Mouse (Mus musculus): Measurements from ENCODE around the gene Trim13.
"Not testable (repeated sequence)": the region's sequence is repeated elsewhere in the genome, so short reads cannot be mapped to it uniquely, and the experiment has no call there.

Trim13 gene

GRCm38 (mm10) chr14:61597968-61598367 lies at the start of gene Trim13:
Gene Trim13, plus strand, starts transcription at chr14:61598247.
- DNase-seq, result no peak

DNA sequence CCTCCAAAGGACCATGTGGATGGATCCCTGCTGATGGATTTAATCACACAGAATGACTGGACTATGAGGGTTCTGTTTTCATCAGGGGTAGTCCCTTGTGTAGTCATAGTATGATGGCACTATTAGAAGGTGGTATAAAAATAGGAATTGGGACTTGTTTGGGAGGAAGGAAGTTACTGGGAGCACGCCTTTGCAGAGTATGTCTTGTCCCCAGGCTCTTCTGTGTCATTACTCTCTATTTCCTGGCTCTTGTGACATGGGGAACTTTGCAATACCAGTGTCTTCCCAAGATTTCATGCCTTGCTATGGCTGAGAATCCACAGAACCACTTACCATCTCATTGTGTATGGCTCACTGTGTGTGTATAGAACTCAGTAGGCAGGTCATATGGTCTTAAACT lies 49.4 kb upstream of the Trim13 start:
- no peak for DNase-seq

- DNase-seq, result no peak
Observed at GRCm38 (mm10) chr14:61555931-61556288, 42.1 kb upstream of the Trim13 start.

GRCm38 (mm10) chr14:61556289-61557147 lies 41.5 kb upstream of the Trim13 start, which contains the start of gene Spryd7:
Gene Spryd7, minus strand, starts transcription at chr14:61556886.
- peak; percentile 99 for DNase-seq

- no peak for DNase-seq
Observed at GRCm38 (mm10) chr14:61558901-61559300, 39.1 kb upstream of the Trim13 start.

- DNase-seq, result no peak
Observed at GRCm38 (mm10) chr14:61559856-61560255, 38.2 kb upstream of the Trim13 start.

- DNase-seq, result not testable (repeated sequence)
Observed at GRCm38 (mm10) chr14:61566211-61566610, 31.8 kb upstream of the Trim13 start.

DNA sequence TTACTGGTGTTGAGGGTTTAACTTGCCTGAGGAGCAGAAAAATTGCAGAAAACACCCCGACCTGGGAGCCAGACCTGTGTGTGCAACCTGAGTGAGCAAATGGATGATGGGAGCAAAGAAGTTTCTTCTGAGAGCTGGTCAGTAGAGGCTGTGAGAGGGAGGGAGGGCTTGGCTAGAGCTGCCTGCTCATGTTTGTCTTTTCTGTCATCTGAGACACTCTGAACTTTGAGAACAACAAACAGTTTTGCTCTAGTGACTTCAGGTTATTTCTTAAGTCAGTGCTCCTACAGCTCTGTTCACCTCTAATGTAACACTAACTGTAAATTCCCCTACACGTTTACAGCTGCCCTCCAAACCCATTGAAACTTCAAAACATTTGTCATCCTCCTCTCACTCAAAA lies 28.7 kb upstream of the Trim13 start:
- no peak for DNase-seq

DNA sequence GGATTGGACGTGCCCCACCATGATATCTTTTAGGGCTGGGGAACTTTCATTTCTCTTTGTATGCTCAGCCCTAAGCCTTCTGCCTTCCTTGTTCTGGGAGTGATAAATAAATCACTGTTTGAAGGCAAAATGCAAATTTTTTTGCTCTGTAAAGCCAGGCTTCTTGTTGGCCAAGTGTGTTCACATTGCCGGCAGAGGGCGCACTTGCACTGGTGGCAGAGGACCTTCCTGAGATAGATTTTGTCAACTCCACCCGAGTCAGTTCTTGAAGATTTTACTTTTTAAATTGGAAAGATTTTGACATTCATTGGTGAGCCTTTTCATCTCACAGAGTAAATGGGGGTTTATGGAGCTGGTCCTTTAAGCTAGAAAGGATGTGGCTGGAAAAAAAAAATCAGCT lies 26.7 kb upstream of the Trim13 start:
- DNase-seq, result peak; percentile 81 to 90

DNA sequence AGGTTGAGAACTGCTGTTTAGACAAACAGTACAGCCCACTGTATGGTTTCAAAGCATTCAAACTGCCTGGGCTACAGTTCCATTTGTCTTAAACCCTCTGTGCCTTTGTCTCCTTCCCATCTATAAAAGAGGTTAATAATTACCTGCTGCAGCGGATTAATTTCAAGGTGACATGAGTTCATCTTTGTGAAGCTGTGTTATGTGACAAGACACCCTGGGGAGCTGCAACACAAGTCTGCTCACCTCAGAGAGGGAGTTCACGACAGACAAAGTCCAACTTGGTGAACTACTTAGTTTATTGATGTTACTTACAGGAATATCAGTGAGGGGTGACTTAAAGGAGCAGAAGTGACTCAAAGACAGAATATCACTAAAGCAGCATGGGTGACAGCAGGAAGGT lies 25.9 kb upstream of the Trim13 start:
- no peak for DNase-seq

GRCm38 (mm10) chr14:61575066-61575465 lies 23.0 kb upstream of the Trim13 start:
- DNase-seq, result no peak

- DNase-seq, result no peak
Observed at GRCm38 (mm10) chr14:61575941-61576340, 22.1 kb upstream of the Trim13 start.

DNA sequence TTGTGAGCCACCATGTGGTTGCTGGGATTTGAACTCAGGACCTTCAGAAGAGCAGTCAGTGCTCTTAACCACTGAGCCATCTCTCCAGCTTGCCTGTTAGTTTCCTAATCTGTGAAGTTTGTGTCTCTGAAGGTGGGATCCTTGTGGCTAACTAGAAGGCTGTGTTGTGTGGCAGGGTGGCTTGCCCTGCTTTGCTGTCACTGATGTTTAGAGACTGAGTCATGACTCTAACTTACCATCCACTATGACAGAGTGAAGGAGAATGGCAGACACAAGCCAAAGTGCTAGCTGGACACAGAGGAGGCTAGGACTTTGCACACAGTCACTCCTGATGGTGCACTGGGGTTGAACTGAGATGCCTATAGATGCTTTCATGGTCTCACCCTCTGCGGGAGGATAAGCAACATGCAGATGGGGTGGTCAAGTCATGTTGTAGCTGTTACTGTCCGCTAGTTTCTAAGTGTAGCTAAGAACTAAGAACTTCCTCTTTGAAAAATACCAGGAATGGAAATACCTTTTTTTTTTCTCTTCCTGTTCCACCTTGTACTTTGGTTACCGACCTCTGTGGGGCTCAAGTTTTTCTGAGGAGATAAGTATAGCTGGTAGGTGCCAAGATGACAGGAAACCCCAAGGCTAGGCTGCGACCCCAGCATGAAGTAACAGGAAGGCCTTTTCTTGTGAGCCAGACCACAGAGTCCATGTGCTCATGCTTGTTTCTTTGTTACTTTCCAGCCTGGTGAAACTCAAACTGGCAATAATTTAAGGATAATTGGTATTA lies 8.6 kb upstream of the Trim13 start:
- no peak for DNase-seq

DNA sequence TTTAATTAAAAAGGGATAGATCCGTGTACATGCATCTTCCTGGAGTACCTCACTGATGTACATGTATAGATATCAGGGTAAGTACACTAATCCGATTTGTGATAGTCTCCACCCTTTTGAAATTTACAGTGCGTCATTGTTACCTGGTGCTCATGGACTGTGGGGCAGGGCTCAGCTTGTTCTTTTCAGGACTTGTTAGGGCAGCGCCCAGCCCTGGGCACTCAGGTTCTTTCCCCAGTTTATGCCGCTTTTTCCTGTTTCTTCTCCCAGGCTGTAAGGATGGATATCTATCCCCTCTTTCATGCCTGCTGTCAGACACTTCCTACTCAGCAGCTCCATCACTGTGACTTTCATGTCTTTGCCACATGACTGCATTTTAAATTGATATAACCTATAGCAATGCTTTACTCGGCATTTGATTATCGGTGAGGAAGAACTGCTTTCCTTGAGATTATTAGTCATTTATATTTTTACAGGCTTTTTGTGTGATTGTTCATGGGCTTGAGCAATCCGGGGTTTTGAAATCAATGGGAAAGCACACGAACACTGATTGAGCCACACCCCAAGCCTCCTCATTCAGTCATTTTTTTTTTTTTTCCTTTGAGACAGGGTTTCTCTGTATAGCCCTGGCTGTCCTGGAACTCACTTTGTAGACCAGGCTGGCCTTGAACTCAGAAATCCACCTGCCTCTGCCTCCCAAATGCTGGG lies 1.2 kb upstream of the Trim13 start:
- no peak for DNase-seq

DNA sequence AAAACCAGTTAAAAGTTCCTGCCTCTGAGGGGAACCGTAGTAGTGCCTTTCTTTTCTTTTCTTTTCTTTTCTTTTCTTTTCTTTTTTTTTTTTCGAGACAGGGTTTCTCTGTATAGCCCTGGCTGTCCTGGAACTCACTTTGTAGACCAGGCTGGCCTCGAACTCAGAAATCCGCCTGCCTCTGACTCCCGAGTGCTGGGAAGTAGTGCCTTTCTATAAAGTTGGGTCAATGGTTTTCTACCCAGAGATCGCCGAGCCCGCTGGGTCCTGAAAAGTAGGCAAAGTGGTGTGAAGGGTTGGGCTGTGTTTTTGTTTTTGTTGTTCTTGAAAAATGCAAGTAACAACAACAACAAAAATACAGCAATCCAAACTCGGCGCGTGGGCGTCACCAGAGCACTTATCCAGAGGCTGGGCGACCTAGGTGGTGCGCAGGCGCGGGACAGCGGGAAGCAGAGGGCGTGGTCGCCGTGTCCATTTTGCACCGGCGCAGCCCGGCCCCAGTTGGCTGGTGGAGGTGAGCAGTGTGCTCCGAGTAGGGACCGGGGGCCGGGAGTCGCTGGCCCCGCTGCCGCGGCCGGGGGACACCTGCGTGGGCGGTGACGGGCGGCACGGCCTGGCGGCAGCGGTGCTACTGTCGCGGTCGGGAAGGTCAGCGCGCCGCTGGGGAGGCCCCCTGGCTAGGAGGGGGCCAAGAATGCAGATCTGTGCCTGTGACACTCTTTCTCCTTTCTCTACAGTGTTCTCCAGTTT lies 1.2 kb downstream of the Trim13 start:
- peak; percentile 88 to 92 for DNase-seq

DNA sequence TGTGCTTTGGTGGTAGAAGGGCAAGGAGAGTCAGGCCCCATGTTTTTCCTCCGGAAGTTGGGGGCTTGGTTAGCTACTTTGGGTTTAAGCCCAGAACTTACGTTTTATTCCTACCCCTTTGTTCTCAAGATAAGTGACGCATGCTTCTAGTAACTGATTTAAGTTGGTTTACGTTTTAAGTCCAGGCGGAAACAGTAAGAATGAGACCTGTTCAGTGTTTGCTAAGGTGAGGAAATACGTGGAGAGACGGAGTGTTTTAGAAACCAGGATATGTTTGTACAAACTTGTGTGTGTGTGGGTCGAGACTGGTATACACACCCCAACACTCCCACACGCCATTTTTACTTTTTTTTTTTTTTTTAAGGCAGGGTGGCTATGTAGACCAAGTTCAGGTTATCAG lies 3.3 kb downstream of the Trim13 start:
- no peak for DNase-seq

- DNase-seq, result no peak
Observed at GRCm38 (mm10) chr14:61603069-61603755, 5.2 kb downstream of the Trim13 start.

DNA sequence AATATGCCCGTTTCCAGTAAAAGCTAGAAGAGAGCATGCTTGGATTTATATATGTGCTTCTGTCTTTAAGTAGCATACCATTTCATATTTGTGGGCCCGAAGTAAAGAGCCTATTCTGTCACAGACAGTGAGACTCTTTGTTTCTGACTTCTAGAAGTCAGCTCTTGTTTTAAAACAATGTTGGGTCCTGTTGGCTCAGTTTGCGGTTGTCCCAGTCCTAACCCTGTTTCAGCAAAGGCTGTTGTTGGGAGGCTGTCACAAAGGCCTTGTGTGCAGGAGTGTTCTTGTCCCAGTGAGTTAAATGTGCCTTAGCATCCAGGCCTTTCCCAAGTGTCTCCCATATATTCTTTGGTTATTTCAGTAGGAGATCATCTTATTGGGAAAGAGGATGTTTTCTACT lies 6.0 kb downstream of the Trim13 start:
- DNase-seq, result no peak

- DNase-seq, result not testable (repeated sequence)
Observed at GRCm38 (mm10) chr14:61606088-61606487, 8.0 kb downstream of the Trim13 start.

DNA sequence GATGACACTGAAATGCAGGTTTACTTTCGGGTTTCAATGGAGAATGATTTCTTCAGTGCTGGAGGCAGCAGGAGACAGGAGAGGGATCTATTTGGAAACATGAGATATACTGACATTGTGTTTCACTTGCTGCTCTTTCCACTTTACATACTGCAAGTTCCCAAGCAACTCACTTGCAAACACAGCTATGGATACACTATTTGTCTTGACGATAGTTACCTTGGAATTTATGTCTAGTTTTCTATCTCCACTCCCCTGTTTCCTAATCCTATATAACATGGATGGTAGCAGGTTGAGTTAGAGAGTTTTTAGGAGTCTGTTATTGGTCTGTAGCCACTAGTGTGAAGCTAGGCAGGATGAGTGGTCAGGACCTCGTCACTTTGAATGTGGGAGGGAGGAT lies 9.1 kb downstream of the Trim13 start, which contains the start of gene Kcnrg:
TSS of gene Kcnrg (plus strand) at position 301 of the 400 bp plus-strand sequence.
- no peak for DNase-seq

- no peak for DNase-seq
Observed at GRCm38 (mm10) chr14:61611766-61612165, 13.7 kb downstream of the Trim13 start.

DNA sequence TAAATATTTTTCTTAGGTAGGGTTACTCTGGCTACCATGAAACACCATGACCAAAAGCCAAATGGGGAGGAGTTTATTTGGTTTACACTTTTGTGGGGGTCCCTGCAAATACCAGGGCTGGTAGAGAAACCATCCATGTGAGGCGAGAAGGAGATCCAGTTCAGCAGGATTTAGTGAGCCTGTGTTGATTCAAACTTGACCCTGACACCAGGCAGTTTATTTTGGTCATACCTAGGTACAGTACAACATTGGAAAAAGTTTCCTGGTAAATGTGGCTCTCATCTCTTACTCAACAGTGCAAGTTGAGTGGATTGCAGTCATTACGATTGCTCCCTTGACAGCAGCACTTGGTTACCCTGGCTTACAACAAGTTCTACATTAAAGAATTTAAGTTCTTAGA lies 15.3 kb downstream of the Trim13 start:
- DNase-seq, result no peak

Data from cerebellum, adult 18-20 months (tissue).